Mouse (Mus musculus): ENCODE data around the gene Snap47.
A peak's percentile ranks its signal among the peaks of the same experiment; 100 is the strongest.
"Not testable (repeated sequence)": the region's sequence is repeated elsewhere in the genome, so short reads cannot be mapped to it uniquely, and the experiment has no call there.

Gene Snap47

DNA sequence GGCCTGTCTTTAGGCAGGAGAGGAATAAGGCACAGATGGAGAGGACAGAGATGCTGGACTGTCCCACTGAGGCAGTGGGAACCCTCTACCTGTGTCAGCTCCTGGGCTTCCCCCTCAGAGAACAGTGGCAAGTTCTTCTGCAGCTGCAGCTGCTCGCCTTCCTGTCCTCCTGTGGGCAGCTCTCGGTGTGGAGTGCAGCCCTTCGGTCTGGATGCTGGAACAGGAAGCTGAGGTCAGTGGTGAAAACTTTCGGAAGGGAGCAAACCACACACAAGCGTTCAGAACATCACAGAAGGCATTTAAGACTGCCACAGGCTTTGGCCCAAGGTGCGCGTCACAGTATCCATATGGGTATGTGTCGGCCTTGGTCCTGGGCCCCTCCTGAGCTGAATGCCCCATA, 29.6 kb downstream of the Snap47 start:
- no peak for DNase-seq

GRCm38 (mm10) chr11:59418708-59419107, 32.3 kb downstream of the Snap47 start:
- no peak for DNase-seq

DNA sequence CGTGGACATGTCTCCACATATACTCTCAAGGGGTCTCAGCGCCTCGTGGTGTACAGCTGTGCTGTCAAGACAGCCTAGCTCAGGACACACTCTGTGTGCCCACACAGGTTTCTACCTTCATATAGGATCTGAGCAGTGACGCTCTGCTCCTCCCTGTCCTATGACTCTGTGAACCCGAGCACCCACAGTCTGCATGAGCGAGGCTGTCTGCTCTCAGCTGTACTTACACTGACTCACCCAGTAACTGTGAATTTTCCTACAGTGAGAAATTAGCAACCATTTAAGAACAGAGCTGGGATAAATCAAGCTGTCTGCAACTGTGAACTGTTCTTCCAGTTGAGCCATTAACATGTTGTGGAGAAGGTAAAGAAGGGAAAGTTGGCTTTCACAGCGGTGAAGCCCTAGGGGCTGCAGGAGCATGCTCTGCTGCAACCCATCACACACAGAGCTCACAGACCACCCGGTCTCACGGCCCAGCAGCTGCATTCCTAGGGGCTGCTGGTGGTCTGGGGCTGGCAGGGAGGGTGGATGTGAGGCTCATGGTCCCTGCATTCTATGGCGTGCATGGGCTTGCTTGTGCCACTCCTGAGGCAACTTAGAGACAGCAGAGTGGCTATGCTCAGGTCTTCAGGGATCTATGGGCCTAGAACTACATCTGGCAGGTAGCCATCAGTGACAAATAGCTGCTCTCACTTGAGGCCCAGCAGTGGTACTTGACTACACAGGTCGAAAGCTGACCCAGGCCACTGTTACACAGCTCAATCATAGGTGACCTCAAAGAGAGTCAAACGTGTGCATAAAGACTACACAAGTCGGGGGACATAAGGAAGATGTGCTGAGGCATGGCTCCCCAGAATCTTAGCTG, 37.8 kb downstream of the Snap47 start:
- no peak for DNase-seq

DNA sequence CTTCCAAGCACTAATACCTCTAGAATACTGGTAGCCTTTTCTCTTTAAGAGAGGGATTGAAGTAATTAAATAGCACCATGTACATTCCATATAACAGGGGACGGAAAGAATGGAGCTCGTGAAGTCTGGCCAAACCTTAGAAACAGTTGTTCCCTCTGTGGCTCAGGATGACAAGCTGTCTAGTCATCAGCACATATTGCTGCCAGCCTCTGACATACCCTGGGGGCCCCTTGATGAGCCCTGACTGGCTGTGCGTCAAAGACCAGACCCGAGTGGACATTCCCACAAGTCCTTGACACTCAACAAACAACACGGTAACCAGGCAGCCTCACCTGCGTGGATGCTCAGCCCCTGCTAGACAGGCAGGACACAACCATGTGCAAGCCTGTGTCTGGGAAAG, 38.9 kb downstream of the Snap47 start:
- DNase-seq = no peak

GRCm38 (mm10) chr11:59410851-59411250, 40.1 kb downstream of the Snap47 start:
- no peak for DNase-seq

DNA sequence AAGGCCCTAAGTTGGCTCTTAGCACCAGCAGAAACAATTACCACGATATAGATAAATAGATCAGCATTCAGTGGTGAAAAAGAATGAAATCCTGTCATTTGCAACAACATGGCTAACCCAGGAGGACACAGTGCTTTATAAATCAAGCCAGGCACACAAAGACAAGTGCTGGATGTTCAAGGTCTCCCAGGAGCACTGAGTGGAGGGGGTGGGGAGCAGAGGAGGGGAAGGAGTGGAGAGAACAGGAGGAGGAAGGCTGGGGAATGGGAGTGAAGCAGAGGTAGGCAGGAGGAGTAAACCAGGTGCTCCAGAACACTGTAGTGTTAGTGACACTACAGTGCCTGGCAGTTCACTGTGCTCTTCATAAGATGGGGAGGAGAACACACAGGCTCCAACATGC, 45.2 kb downstream of the Snap47 start:
- no peak for DNase-seq

DNA sequence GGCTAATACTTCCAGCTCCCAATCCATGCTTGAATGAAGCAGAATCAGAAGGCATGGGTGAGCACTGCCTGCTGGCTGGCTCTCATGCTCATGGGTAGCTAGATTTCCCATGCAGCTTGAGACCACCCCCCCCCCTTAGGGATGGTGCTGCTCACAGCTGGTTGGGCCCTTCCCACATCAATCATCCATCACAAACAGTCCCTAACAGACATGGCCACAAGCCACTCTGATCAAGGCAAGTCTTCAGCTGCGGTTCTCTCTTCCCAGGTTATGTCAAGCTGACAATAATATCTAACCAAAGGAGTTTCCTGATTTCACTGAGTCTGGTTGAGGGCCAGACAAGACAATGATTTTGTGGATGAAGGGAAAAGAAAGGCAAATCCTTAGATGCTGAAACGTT, 50.1 kb downstream of the Snap47 start:
- no peak for DNase-seq

GRCm38 (mm10) chr11:59399830-59400229, 51.2 kb downstream of the Snap47 start:
- DNase-seq = no peak

GRCm38 (mm10) chr11:59397536-59398371, 53.2 kb downstream of the Snap47 start:
- DNase-seq = no peak

- DNase-seq = no peak
Measured at GRCm38 (mm10) chr11:59394451-59394850, 56.5 kb downstream of the Snap47 start.

DNA sequence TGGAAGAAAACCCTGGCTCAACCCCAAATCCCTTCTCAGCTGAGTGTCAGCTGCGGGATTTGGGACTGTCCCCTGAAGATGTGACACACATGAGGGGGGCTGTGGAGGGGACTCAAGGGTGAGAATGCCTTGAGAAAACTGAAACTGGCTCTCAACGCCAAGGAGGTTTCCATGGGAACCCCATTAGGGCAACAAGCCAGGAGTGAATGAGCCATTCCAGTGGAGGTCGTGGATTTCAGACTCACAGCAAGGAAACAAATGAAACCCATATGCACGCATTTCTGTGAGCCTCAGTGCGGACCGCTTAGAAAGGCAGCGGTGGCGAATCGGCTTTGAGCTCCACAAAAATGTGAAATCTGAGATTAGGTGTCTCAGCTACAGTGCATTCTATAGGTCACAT, 57.4 kb downstream of the Snap47 start:
- DNase-seq = peak in 1 of 2 experiments; percentile 21

GRCm38 (mm10) chr11:59392300-59392699, 58.7 kb downstream of the Snap47 start:
- DNase-seq = no peak

- DNase-seq = no peak
Measured at GRCm38 (mm10) chr11:59390470-59390869, 60.5 kb downstream of the Snap47 start.

GRCm38 (mm10) chr11:59389617-59390016, 61.4 kb downstream of the Snap47 start:
- no peak for DNase-seq

- no peak for DNase-seq
Measured at GRCm38 (mm10) chr11:59388806-59389205, 62.2 kb downstream of the Snap47 start.

DNA sequence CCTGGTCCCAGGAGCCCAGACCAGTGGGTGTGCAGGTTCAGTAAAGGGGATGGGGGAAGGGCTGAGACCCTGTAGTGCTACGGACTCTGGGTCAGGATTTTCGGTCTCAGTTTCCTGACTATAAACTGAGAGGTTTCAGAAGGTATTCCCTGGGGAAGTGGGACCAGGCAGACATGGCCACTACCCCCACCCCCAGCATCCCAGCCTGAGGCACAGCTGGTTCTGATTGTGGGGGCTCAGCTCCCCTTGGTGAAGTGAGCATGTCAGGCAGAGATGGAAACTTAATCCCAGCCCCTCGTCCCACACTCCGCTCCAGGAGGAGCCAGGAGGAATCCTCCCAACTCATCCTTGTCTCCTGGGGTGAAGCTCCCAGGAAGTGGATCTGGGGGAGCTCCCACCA, 63.5 kb downstream of the Snap47 start:
- DNase-seq = no peak

DNA sequence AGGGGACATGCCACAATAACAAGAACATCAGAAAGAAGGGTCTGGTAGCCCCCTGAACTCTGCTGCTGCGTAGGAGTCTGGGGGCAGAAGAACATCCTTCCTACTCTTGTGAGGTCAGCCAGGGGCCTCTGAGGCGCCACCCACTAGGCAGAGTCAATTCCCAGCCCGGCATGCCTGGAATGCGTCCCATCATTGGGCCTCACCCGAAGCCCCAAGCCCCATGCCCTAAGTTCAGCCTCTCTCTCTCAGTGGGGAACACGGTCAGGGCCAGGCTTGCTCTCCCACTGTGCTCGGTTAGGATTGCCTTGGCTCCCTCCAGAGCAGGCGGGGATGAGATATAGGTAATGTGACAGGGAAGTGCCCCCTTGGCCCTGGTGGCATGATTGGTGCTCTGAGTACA, 65.9 kb downstream of the Snap47 start:
- no peak for DNase-seq

- no peak for DNase-seq
Measured at GRCm38 (mm10) chr11:59384441-59384959, 66.5 kb downstream of the Snap47 start.

- DNase-seq = no peak
Measured at GRCm38 (mm10) chr11:59379547-59379946, 71.4 kb downstream of the Snap47 start.

DNA sequence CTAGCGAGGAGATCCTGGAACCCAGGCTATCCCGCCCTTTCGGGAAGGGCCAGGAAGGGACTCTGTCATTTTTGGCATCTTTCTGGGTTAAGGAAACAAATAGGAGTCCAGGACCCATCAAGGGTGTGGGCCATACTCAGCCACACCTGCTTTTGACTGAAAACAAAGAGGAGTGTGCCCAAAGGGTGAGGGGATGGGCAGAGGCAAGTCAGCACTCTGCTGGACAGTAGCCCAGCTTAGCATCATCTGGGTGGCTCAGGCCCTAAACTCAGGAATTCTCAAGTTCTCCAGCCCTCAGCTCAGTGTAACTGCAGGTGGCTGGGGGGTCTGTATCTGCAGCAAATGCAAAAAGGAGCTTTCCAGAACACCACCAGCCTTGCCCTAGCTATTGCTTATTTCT, 73.0 kb downstream of the Snap47 start:
- no peak for DNase-seq

DNA sequence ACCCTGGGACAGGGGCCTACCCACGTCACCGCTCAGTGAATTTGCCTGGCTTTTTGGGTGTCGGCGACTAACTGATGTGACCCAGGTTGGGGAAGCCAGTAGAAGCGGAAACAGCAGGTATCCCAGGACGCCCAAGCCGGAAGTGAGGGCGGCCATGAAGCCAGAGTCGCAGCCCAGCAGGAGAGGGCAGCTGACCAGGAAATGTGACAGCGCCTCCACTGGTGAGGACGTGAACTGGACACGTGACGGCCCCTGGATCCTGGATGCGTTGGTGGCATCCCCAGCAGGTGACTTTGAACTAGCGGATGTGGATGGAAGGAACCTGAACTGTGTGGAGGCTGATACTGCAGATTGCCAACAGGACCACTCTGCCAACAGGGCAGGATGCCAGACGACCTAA, 75.5 kb downstream of the Snap47 start, which contains the start of gene Prss38:
Prss38 (minus strand) TSS at position 183 of the 400 bp plus-strand sequence.
- no peak for DNase-seq

DNA sequence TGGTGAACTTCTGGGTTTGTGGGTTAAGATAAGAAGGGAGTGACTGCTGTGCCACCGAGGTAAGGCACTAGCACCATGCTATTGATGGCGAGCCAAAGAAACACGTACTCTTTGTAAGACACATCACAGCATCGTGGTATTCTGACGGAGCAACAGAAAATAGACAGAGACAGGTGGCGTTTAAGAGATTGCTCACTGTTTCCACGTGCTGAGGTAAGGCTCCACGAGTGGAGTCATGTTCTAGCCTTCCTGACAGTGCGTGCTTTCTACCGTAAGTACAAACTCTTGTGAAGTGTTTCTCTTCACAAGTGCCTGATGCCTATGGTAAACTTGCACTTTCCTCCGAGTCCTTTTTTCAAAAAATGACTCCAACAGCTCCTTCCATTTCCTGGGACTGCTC, 81.1 kb downstream of the Snap47 start:
- no peak for DNase-seq

DNA sequence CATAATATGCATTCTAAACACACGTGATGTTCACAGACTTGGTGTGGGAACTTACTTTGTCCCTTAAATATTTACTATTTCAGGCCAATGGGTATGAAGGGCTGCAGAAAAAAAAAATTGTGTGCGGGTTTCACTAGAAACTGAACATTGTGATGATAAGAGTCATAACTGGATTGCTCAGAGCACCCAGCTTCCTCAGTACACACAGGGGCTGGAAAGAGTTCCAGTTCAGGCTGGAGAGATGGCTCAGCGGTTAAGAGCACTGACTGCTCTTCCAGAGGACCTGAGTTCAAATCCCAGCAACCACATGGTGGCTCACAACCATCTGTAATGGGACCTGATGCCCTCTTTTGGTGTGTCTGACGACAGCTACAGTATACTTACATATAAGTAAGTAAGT, 83.0 kb downstream of the Snap47 start:
- not testable (repeated sequence) for DNase-seq

- DNase-seq = peak in 1 of 2 experiments; percentile 4
Measured at GRCm38 (mm10) chr11:59366633-59367032, 84.4 kb downstream of the Snap47 start.
